Mouse (Mus musculus) forebrain, postnatal 0 days (tissue): Measurements from ENCODE around the gene Yipf4. TPM values are rescaled to one million over a fixed set of nuclear protein-coding genes. Genes with fewer than 3 reads are reported as not detected.
A peak's percentile ranks its signal among the peaks of the same experiment; 100 is the strongest.
"Not testable (repeated sequence)": the region's sequence is repeated elsewhere in the genome, so short reads cannot be mapped to it uniquely, and the experiment has no call there.

ENCODE experiments used
- ATAC-seq: fragments of 200-750 bp; cut with Nextera tagmentation; 2 replicates; pipeline ENCODE4 v1.8.0; 2017; ENCODE audit warnings: mild to moderate bottlenecking, moderate library complexity
- DNase-seq: peaks from one replicate; pipeline ENCODE4 v3.0.0-alpha.2; 2015
- H3K27ac ChIP-seq: fragments of 300-500 bp; sonication (generic); 2 replicates; pipeline ENCODE4 v1.5.1; 2014; ENCODE audit warnings: low read depth, mild to moderate bottlenecking, antibody characterized with exemption, low read length, moderate library complexity, mixed read lengths
- H3K27me3 ChIP-seq: fragments of 300-500 bp; sonication (generic); 2 replicates; pipeline ENCODE4 v1.6.1; 2014; ENCODE audit warnings: mild to moderate bottlenecking, low read length, mixed read lengths; ENCODE audit not compliant: insufficient read depth
- H3K36me3 ChIP-seq: fragments of 300-500 bp; sonication (generic); 2 replicates; pipeline ENCODE4 v1.6.1; 2014; ENCODE audit warnings: mild to moderate bottlenecking, moderate library complexity; ENCODE audit not compliant: insufficient read depth
- H3K4me1 ChIP-seq: fragments of 300-500 bp; sonication (generic); 2 replicates; pipeline ENCODE4 v1.6.1; 2014; ENCODE audit warnings: antibody characterized with exemption; ENCODE audit not compliant: insufficient read depth
- H3K4me2 ChIP-seq: fragments of 300-500 bp; sonication (generic); 2 replicates; pipeline ENCODE4 v1.6.1; 2014; ENCODE audit warnings: low read depth, mild to moderate bottlenecking, moderate library complexity
- H3K4me3 ChIP-seq: fragments of 300-500 bp; sonication (generic); 2 replicates; pipeline ENCODE4 v1.5.1; 2014; ENCODE audit warnings: low read depth, low read length, mixed read lengths
- H3K9ac ChIP-seq: fragments of 300-500 bp; sonication (generic); 2 replicates; pipeline ENCODE4 v1.6.1; 2014; ENCODE audit warnings: mild to moderate bottlenecking
- H3K9me3 ChIP-seq: fragments of 300-500 bp; sonication (generic); 2 replicates; pipeline ENCODE4 v1.6.1; 2016; ENCODE audit warnings: low read length
- CTCF ChIP-seq: sonication (generic); IDR thresholded peaks from 2 replicates; pipeline ENCODE4 v1.5.1; 2016; ENCODE audit warnings: antibody characterized with exemption, control low read depth, low read depth
- WGBS: fragments of 180-500 bp; shearing (Covaris S2); extraction: QIAGEN DNeasy Blood & Tissue Kit; methylation state at CpG from one replicate; pipeline ENCODE4 v1.1.7; 2014; 5-methylcytosine and 5-hydroxymethylcytosine counted together
- polyA plus RNA-seq: library from polyadenylated mRNA; unstranded; fragments of >200 nt; fragmentation: Nextera tagmentation; extraction: Ambion mirVana; gene quantifications from 2 replicates; pipeline ENCODE4 v1.2.1, GENCODE M21; 2015
- total RNA-seq: library from RNA; depleted of rRNA; stranded (reverse); fragments of >200 nt; gene quantifications from 2 replicates; pipeline ENCODE4 v1.2.3, GENCODE M21; 2014

Yipf4 gene
- total and polyA plus RNA-seq, 2 experiments from 2014 or later, result 50.7 to 52.3 TPM

DNA sequence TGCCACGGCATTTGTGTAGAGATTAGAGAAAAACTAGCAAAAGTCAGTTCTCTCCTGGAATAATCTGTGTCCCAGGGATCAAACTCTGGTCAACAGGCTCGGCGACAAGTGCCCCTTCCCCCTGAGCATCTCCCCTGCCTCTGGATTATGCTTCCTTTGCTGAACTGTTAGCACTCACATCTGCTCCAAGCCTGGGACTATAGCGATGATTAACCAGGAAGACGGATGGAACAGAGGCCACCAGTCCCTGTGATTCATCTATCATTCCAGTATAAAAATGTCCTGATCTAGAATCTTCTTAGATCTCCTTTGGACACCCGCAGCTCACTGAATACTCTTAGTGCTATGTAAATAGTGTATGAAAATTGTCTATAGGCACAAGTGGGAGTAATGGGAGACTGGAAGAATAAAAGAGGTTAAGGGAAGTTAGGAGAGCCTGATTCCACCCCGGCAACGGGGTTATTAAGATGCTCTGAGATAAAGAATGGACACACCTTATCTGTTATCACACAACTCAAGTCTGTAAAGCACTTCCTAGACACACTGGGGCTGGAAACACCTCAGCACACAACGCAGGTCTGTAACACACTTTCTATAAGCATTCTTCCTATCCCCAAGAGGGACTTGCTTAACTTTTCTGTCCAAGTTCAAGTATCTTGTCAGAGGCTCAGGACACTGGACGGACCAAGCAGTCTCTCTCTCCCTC lies 31.2 kb upstream of the Yipf4 start:
- ATAC-seq, result no peak

GRCm38 (mm10) chr17:74458711-74459408 lies 30.4 kb upstream of the Yipf4 start, which contains the start of gene Nlrc4:
Nlrc4 (minus strand) TSS chr17:74459142.
- ATAC-seq, result no peak
- Histone ChIP-seq H3K4me2 (no peak within 1 kb of the TSS), H3K4me3 (no peak within 1 kb of the TSS), H3K4me1 (no peaks in the 10 kb centered on the region), H3K9ac (no peak within 1 kb of the TSS), H3K9me3 (no peaks in the 10 kb centered on the region), H3K27ac (no peak within 1 kb of the TSS), H3K36me3 (no peaks in the 10 kb centered on the region), H3K27me3 (no peaks in the 10 kb centered on the region)
- DNase-seq, result no peak
- TF ChIP-seq CTCF, result no peak
- 58% methylated on average over 8 of the region's 8 CpGs for WGBS

More for the DNA sequence above, 31.2 kb upstream of the Yipf4 start:
- H3K9ac ChIP-seq, result no peak overlapping the region
- no peak overlapping the region for H3K4me2 ChIP-seq
- H3K27ac ChIP-seq, result no peak overlapping the region
- H3K4me1 ChIP-seq, result no peaks in the 10 kb centered on the region
- WGBS, result 80% methylated on average over 10 of the region's 10 CpGs
- H3K9me3 ChIP-seq, result no peaks in the 10 kb centered on the region
- no peak for DNase-seq
- no peaks in the 10 kb centered on the region for H3K36me3 ChIP-seq
- no peak for TF ChIP-seq CTCF
- no peaks in the 10 kb centered on the region for H3K27me3 ChIP-seq
- no peak overlapping the region for H3K4me3 ChIP-seq

DNA sequence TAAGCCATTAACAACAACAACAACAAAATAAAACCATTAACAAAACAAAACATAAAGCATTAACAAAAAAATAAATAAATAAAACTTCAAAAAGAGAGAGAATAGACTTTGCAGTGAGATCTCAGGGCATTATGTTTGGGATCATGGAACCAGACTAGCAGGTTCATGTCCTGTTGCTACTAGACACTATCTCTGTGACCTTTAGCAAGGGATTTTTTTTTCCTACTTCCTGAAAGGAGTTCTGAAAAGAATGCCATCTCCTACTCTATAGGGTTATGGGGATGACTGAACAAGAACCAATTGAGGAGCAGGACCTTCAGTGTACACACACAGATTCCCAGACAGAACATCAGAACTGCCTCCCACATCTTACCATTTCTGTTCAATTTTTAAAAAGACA lies 25.8 kb upstream of the Yipf4 start:
- TF ChIP-seq CTCF, result no peak
- H3K4me2 ChIP-seq, result no peak overlapping the region
- H3K27me3 ChIP-seq, result no peaks in the 10 kb centered on the region
- H3K4me1 ChIP-seq, result no peaks in the 10 kb centered on the region
- no peak overlapping the region for H3K4me3 ChIP-seq
- H3K27ac ChIP-seq, result no peak overlapping the region
- ATAC-seq (no peak), DNase-seq (no peak)
- H3K9ac ChIP-seq, result no peak overlapping the region
- no peaks in the 10 kb centered on the region for H3K9me3 ChIP-seq
- H3K36me3 ChIP-seq, result no peaks in the 10 kb centered on the region

- H3K9ac ChIP-seq, H3K27ac ChIP-seq, DNase-seq, H3K27me3 ChIP-seq, ATAC-seq, H3K4me2 ChIP-seq, H3K4me3 ChIP-seq, H3K9me3 ChIP-seq, H3K36me3 ChIP-seq, H3K4me1 ChIP-seq: not testable (repeated sequence)
- WGBS, result 85% methylated on average over 2 of the region's 2 CpGs
Measured at GRCm38 (mm10) chr17:74467981-74468380, 21.3 kb upstream of the Yipf4 start.

GRCm38 (mm10) chr17:74470133-74470532 lies 19.2 kb upstream of the Yipf4 start:
- not testable (repeated sequence) for H3K9ac ChIP-seq, H3K36me3 ChIP-seq, H3K27ac ChIP-seq, ATAC-seq, H3K4me2 ChIP-seq, H3K4me1 ChIP-seq, H3K27me3 ChIP-seq, H3K4me3 ChIP-seq, DNase-seq, H3K9me3 ChIP-seq
- 75% methylated on average over 6 of the region's 6 CpGs for WGBS

GRCm38 (mm10) chr17:74480361-74481069 lies 8.8 kb upstream of the Yipf4 start:
- Histone ChIP-seq H3K27me3 (no peaks in the 10 kb centered on the region), H3K36me3 (no peaks in the 10 kb centered on the region), H3K4me1 (no peaks in the 10 kb centered on the region), H3K4me2 (no peak overlapping the region), H3K9me3 (no peaks in the 10 kb centered on the region), H3K27ac (no peak overlapping the region), H3K4me3 (no peak overlapping the region), H3K9ac (no peak overlapping the region)
- TF ChIP-seq CTCF, result no peak
- WGBS, result 86% methylated on average over 14 of the region's 14 CpGs
- DNase-seq (no peak), ATAC-seq (no peak)

- WGBS, result under 1% methylated on average over 12 of the region's 12 CpGs
- Histone ChIP-seq H3K4me1 (peaks cover 6% of the 10 kb centered on the region; the same call in 1 of the 2 replicates), H3K9me3 (no peaks in the 10 kb centered on the region), H3K9ac (peak overlapping the region; percentile 94), H3K4me3 (peak overlapping the region; percentile 96), H3K27me3 (no peaks in the 10 kb centered on the region), H3K36me3 (peaks cover 18% of the 10 kb centered on the region), H3K4me2 (peak overlapping the region; percentile 68), H3K27ac (peak overlapping the region; percentile 82)
- TF ChIP-seq CTCF, result no peak
- ATAC-seq (no peak), DNase-seq (no peak)
Measured at GRCm38 (mm10) chr17:74489901-74490220, 568 bp downstream of the Yipf4 start.
